Mouse (Mus musculus) urinary bladder, adult 2 months (tissue): ENCODE results near the gene Rhov. TPM values are rescaled to one million over a fixed set of nuclear protein-coding genes. Genes with fewer than 3 reads are reported as not detected.

Experiments used
- DNase-seq: peaks from one replicate; pipeline ENCODE4 v3.0.0; 2022; ENCODE audit warnings: low spot score
- polyA plus RNA-seq: library from polyadenylated mRNA; depleted of rRNA; stranded (reverse); fragments of >200 nt; gene quantifications from 2 replicates; pipeline ENCODE4 v1.2.3, GENCODE M21; 2012; rRNA removed

Rhov gene
- 31.2 and 34.1 TPM in 2 replicates for polyA plus RNA-seq

GRCm38 (mm10) chr2:119270643-119271331, at the start of gene Rhov:
Gene Rhov (minus strand): TSS chr2:119271272.
- peak; percentile 63 for DNase-seq

- DNase-seq = no peak
These were observed 49.5 kb upstream of the Rhov start for GRCm38 (mm10) chr2:119320571-119320970.

- DNase-seq = no peak
These were observed 47.1 kb upstream of the Rhov start for GRCm38 (mm10) chr2:119318043-119318710.

DNA sequence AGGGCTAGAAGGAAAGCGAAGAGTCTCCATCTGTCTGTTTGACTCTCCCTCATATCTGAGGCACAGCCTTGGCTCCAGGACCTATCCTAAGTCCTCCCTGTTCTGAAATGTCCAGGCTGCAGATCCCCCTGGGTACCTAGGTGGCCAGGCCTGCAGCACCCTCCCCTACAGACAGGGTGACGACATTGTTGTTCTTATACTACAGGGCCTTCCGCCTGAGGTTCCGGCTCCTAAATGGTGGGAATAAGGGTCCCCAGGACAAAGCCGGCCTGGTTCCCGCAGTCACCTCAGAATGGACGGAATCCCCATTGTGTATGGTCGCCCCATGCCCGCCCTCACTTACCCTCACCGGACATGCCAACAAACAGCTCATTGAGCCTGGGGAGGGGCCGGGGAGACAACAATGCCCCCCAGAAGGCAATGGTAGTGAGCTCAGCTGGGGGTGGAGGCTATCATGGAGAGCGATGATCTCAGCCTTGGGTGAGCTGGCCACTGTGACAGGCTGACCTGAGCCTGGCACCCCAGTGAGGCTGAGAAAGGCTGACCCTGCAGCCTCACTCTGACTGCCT, 43.8 kb upstream of the Rhov start:
- DNase-seq = no peak

GRCm38 (mm10) chr2:119313780-119314479, 42.9 kb upstream of the Rhov start:
- no peak for DNase-seq

GRCm38 (mm10) chr2:119312380-119312958, 41.4 kb upstream of the Rhov start:
- no peak for DNase-seq

DNA sequence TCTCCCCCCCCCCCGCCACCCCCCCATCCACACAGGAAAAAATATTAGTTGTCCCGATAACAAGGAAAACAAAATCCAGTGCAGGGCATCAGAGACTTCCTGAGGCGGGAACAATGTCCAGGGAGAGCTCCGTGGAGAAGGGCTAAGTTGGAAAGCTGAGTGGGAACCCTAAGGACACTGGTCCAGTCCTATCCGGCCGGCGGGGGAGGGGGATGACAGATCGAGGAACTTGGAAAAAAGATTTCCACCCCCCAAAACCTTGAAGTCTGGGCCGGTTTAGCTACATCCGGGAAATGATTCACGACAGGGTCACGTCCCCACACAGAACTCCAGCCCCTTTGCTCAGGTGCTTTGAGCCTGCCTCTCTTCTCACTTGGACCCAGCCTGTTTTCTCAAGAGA, 40.5 kb upstream of the Rhov start:
- DNase-seq = no peak

DNA sequence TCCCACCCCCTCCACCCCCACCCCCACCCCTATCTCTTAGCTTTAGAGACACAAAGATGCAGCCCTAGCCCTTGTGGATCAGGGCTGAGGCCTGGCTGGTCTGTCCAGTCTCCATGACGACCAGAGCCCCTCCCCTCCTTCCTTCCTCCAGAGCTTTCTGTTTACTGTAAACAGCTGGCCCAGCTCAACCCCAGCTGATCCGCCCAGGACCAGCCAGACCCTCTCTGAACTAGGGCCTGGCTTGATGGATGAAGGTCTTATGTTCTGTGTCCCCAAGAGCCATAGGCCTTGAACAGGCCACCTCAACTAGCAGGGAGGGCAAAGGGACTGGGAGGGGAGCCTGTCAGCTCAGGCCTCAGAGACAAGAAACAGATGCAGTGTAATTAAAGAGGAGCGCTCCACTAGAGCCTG, 33.7 kb upstream of the Rhov start:
- no peak for DNase-seq

GRCm38 (mm10) chr2:119304391-119304790, 33.3 kb upstream of the Rhov start:
- no peak for DNase-seq

GRCm38 (mm10) chr2:119302876-119303275, 31.8 kb upstream of the Rhov start:
- no peak for DNase-seq

DNA sequence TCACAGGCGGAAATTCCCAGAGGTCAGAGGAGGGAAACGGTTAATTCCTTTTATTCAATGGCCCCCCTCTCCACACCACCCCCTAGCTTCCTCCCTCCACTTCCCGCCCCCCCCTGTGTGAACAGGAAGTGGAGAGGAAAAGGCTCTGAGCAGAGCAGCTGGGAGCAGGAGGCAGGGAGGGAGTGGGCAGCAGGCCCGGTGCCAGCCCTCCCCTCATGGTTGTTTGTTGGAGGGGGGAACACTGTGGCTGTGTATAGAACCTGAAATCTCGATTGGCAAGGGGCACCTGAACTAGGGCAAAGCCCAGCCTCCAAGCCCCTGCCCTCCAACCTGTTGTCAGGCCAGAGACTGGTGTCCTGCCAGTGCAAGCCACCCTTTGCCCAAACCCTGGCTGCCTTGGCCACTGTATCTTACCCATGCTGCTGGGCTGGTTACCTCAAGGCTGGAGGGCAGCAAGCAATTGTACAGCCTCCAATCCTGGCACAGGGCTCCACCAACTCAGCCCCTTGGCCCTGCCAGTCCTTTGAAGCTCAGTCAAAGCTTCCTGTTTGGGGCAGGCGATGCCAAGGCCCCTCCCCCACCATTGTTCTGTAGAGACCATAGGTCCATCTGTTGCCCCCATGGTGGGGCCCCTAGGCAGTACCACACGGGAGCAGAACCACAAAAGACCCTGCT, 29.9 kb upstream of the Rhov start:
- DNase-seq = no peak

DNA sequence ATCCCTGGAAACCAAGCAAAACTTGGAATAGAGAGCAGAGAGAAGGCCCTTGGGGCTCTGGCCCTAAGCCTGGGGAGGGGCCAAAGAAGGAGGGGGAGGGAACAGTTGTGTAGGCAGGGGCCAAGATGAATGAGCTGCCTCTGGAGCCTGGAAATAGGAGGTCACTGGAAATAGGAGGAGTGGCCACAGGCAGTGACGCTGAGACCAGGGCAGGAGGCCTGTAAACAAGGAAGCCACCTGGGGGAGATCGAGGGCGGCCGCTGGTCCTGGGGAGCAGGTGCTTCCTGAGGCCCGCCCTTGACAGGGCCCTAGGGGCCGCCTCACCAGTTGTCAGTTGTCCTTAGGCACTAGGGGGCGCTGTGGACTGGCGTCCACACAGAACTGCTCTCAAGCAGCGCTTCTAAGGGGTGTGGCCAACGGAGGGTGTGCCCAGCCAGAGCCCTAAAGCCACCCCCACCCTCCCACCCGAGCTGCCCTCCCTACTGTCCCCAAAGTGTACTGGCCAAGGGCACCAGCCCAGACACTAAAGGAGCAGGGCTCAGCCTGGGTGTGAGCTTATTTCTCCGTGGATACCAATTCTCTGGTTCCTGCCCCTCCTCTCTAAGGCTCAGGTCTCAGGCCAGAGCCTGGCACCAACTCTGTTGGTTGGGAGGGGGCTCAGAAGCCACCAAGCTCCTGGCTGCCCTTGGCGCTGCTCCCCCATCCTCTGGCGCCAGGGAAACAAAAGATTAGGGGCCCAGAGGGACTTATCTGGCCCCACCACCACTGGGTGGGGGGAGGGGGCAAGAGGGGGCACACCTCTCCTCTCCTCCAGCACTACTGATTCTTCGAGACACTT, 29.1 kb upstream of the Rhov start:
- no peak for DNase-seq

DNA sequence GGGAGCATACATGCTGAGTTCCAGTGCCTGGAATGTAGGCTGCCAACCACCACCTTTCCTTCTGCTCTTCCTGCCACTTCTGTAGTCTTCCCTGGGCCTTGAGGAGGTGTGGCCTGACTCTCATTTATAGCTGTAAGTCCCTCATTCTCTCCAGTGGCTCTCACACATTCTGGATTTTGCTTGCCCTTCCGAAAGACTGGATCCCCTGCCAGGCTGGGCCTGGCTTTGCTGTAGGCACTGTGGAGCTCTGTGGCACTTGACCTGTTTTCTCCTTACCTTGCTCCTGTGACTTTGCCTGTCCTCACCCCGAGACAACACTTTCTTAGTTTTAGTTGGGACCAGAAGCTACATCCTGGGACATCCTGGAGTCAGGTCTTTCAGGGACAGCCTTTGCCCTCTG, 27.8 kb upstream of the Rhov start:
- DNase-seq = no peak

GRCm38 (mm10) chr2:119298330-119298729, 27.3 kb upstream of the Rhov start:
- no peak for DNase-seq

DNA sequence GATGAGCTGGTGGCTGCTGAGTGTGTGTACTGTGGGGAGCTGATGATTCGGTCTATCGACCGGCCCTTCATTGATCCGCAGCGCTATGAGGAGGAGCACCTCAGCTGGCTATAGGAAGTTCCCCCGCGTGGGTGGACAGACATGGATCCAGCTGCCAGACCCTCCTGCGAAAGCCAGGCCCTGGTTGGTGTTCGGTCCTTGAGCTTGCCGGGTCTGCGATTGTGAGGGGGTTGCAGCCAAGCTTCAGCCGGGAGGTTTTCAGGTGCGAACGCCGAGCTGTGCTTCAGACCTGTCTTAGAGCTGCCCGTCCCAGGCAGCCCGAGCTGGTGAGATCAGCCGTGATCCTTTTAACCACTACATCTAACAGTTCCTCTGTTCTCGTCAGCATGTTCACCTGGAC, 26.4 kb upstream of the Rhov start:
- DNase-seq = no peak

GRCm38 (mm10) chr2:119296756-119297155, 25.7 kb upstream of the Rhov start:
- DNase-seq = no peak

GRCm38 (mm10) chr2:119294411-119294810, 23.3 kb upstream of the Rhov start:
- no peak for DNase-seq

DNA sequence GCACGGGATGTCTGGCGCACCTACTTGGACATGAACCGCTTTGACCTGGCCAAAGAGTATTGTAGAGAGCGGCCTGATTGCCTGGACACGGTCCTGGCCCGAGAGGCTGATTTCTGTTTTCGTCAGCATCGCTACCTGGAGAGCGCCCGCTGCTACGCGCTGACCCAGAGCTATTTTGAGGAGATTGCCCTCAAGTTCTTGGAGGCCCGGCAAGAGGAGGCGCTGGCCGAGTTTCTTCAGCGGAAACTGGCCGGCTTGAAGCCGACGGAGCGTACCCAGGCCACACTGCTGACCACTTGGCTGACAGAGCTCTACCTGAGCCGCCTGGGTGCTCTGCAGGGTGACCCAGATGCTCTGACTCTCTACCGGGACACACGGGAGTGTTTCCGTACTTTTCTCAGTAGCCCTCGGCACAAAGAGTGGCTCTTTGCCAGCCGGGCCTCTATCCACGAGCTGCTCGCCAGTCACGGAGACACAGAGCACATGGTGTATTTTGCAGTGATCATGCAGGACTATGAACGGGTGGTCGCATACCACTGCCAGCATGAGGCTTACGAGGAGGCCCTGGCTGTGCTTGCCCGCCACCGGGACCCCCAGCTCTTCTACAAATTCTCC, 22.8 kb upstream of the Rhov start:
- DNase-seq = no peak

DNA sequence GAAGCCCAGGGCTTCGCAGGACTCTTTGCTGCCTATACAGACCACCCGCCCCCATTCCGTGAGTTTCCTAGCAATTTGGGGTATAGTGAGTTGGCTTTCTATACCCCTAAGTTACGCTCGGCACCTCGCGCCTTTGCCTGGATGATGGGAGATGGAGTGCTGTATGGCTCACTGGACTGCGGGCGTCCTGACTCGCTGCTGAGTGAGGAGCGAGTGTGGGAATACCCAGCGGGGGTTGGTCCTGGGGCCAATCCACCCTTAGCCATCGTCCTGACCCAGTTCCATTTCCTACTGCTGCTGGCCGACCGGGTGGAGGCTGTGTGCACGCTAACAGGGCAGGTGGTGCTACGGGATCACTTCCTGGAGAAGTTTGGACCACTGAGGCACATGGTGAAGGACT, 22.2 kb upstream of the Rhov start:
- no peak for DNase-seq

DNA sequence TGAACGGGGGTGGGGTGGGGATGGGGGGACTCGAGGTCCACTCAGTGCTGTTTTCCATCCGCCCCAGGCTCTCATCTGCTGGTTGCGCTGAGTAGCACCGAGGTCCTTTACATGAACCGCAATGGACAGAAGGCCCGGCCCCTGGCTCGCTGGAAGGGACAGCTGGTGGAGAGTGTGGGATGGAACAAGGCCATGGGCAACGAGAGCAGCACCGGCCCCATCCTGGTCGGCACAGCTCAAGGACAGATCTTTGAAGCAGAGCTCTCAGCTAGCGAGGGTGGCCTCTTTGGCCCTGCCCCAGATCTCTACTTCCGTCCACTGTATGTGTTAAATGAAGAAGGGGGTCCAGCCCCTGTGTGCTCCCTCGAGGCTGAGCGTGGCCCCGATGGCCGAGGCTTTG, 21.8 kb upstream of the Rhov start:
- DNase-seq = no peak
